Mouse (Mus musculus) R1 (cell line): ENCODE measurements around the gene Adcyap1.

Source experiments
- DNase-seq: peaks from one replicate; pipeline ENCODE4 v3.0.0-alpha.2; 2018; ENCODE audit warnings: low read depth, low spot score

Gene Adcyap1

GRCm38 (mm10) chr17:93198717-93199116 lies at the start of gene Adcyap1:
Gene Adcyap1, plus strand, starts transcription at chr17:93199017.
- no peak for DNase-seq

GRCm38 (mm10) chr17:93158280-93158851 lies 40.5 kb upstream of the Adcyap1 start:
- peak; percentile 62 for DNase-seq

GRCm38 (mm10) chr17:93169572-93169971 lies 29.2 kb upstream of the Adcyap1 start:
- no peak for DNase-seq

DNA sequence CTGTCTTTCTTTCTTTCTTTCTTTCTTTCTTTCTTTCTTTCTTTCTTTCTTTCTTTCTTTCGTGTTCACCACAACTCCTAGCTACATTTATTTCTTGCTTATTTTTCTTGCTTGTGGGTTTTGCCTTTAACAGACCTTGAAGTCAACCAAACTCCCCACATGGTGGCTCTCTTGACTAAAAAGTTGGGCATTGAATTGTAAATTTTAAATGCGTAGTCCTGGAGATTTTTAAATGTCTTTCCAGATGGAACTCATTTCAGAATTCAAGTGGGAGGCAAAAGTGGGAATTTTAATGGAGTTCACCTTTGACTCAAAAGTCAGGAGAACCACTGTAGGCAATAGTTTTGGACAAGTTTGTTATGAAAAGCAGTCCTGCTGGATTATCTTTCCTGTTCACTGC lies 2.0 kb upstream of the Adcyap1 start:
- no peak for DNase-seq

DNA sequence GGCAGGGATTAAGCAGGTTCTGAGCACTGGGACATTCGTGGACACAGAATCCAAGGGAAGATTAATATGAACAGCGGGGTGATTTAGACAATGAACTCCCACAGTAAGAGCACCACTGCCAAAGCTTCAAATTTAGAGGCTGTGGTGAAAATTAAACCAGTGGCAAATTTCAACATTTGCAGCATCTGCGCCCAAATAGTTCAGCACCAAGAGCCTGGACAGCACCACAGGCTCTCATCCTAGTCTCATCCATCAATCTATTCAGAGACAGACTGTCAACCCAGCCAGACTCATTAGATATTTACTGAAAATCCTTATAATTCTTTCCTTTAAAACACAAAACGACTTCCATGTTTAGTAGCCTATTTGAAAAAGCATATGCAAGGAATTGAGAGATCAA lies 604 bp upstream of the Adcyap1 start:
- peak; percentile 39 for DNase-seq

- no peak for DNase-seq
Observed at GRCm38 (mm10) chr17:93199218-93199617, 401 bp downstream of the Adcyap1 start.

- no peak for DNase-seq
Observed at GRCm38 (mm10) chr17:93199747-93200146, 930 bp downstream of the Adcyap1 start.

- DNase-seq: peak; percentile 23
Observed at GRCm38 (mm10) chr17:93200386-93201264, 1.8 kb downstream of the Adcyap1 start.

DNA sequence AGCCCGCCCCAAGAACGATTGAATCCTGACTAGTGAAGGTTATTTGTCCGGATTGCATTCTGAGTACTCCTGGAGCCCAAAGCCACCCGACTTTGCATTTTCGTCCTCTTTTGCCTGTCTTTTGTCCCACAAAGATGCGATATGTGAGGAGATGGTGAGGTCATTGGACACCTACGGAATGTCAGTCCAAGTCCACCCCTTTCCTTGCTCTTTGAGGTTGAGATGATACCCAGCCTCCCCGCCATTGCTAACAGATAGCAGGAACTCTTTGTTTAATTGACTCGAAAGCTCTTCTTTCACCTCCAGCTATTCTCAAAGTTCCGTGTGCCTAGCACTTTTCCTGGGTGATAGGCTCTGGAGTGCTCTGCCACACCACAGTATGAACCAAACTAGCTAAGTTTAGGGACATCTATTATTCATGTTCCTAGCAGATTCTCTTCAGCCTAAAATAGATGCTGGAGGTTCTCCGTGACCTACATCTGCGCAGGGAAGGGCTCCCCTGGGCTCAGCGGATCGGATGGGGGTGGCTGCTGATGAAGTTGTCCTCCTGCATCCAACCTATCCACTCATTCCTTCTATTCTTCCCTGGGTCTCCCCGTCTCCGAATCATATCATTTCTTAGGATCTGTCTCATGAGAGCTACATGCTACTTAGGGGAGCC lies 2.6 kb downstream of the Adcyap1 start:
- DNase-seq: peak; percentile 9

- DNase-seq: peak; percentile 69
Observed at GRCm38 (mm10) chr17:93202165-93203075, 3.6 kb downstream of the Adcyap1 start.

DNA sequence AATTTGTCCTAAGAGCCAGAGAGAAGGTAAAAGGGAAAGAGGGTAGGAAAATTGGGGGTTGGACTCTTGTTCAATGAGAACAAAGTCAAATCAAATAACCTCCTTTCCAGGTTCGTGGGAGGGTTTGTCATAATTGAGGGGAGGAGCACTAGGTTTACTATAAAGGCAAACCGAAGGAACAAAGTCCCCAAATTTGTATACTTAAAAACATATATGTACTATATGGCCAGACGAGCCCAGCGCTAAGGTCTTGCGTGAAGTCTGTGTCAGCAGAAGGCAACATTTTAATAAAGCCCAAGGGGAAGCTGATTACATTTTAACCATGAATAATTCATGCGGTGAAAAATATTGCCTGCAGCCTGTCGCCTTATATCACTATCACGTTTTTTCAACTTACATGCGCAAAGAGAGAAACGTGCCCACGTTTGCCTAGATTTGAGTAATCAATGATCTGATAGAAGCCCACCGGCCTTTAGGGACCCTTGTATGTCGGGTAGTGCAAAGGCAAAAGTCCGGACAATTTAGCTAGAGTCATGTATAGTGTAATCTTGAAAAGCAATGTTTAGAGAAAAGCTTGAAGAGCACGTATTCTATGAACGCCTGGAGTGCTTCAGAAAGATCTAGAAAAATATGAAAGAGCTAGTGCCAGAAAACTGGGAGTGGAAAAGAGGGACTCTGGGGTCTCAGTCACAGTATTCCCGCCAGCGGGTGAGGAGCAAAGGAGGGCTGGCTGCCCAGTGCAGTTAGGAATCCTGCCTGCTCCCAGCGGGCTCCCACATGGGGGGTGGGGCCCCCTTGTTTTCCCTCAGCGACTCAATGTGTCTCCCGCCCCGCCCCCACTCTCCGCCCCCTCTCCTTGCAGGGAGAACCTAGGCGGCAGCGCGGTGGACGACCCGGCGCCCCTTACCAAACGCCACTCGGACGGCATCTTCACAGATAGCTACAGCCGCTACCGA lies 4.5 kb downstream of the Adcyap1 start:
- DNase-seq: peak; percentile 54

GRCm38 (mm10) chr17:93217785-93218184 lies 19.0 kb downstream of the Adcyap1 start:
- DNase-seq: no peak

GRCm38 (mm10) chr17:93218640-93219039 lies 19.8 kb downstream of the Adcyap1 start:
- DNase-seq: no peak

DNA sequence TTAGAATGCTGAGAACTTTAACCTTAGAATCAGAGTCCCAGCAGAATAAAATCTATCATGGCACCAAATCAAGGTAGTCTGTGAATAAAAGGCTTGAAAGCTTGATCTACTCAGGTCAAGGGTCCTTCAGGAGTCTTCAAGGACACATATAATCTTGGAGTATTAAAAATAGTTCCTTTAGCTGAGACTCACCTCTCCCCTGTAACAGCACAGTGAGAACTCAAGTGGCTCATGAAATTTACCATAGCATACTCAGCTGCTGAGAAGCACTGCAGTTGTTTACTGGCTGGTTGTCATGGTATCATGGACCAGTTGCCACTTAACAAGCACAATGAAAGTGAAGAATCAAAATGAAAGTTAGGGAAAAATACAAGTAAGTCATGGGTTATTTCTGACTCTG lies 38.5 kb downstream of the Adcyap1 start:
- no peak for DNase-seq
